Mouse (Mus musculus): Measurements from ENCODE around the gene Mup4.
"Not testable (repeated sequence)": the region's sequence is repeated elsewhere in the genome, so short reads cannot be mapped to it uniquely, and the experiment has no call there.

Mup4 gene

DNA sequence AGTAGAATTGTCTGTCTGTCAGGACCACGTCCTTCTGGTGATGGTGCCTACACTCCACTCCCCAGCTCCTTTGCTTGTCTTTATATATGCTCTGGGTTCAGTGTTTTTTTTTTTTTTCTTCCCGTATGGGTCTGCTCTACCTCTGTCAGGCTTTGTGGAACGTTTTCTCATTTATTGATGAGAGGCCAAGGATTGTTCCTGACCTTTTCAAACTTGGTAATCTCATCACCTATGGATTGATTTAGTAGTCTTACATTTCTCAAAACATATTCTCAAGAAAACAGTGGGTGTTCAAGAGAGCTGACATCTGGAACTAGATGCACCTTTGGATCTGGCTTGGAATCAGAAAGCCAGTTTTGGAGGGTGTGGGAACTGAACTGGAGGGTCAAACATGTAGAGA, at the start of gene Mup4:
TSS of gene Mup4 (minus strand) at position 101 of the 400 bp plus-strand sequence.
- no peak for DNase-seq (ENCODE audit: low read depth)

DNA sequence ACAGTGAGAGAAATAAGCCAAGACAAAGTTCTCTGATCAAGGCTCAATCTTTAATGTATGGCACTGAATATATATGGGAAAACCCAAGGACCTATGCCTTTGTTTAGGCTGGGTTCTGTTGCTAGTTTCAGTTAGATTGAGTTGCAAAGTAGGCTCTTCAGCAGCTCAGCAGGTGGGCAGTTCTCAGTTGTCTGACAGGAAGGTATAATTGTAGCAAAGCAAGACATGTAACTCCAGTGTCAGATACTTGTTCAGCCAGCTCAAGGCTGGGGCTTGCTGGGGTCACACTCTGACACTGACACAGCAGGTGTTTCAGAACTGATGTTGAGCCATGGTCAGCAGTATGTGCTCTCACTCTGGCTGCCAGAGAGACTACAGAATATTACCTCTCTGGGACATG, 37.4 kb upstream of the Mup4 start:
- not testable (repeated sequence) for DNase-seq (ENCODE audit: low read depth)

DNA sequence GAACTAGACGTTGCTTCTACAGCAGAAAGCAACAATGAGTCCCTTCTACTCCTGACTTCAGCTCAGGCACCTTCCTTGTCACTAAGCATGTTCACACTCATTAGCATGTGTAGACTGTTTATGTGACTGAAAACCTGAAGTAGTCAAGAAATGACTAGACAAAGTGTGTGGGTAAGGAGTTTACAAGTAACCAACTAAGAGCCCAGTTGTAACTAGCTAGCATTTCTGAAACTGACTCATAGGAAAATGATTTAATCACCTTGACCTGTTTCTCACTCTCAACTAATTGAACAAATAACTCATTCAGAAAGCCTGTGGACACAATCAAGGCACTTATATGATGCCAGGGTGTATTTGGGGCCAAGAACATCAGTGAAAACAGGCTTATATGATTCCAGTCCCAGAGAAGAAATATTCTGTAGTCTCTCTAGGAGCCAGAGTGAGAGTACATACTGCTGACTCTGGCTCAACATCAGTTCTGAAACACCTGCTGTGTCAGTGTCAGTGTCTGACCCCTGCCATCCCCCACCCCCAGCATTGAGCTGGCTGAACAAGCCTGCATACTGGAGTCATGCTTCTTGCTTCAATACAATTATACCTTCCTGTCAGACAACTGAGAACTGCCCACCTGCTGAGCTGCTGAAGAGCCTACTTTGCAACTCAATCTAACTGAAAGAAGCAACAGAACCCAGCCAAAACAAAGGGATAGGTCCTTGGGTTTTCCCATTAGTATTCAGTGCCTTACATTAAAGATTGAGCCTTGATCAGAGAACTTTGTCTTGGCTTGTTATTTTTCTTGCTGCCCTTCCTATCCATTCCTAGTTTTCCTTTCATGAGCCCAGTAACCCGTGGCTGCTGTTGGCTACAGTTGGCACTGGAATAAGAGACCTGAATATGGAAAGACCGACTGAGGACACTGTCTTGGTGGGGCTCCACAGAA, 3.2 kb upstream of the Mup4 start, which contains the start of gene Mup6:
TSS of gene Mup6 (plus strand) at position 890 of the 940 bp plus-strand sequence.
- peak; percentile 3 for DNase-seq (ENCODE audit: low read depth)

DNA sequence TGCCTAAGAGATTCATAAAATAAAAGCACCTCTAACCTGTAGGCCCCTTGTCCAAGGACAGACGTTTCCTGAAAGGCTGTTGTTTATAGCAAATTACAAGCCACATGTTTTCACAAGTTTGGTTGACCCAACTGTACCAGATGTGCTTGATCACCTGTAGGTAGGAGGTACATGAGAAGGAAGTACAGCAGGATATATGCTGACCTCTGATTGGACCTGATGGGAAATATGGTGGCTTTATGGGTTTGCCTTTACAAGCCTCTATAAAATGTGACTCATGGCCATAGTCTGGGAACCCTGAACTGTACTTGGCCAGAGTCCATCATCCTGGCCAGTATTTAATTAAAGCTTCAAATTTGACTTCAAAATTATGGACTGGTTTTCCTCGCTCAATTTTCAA, 23.0 kb downstream of the Mup4 start:
- DNase-seq (ENCODE audit: low read depth), result no peak

DNA sequence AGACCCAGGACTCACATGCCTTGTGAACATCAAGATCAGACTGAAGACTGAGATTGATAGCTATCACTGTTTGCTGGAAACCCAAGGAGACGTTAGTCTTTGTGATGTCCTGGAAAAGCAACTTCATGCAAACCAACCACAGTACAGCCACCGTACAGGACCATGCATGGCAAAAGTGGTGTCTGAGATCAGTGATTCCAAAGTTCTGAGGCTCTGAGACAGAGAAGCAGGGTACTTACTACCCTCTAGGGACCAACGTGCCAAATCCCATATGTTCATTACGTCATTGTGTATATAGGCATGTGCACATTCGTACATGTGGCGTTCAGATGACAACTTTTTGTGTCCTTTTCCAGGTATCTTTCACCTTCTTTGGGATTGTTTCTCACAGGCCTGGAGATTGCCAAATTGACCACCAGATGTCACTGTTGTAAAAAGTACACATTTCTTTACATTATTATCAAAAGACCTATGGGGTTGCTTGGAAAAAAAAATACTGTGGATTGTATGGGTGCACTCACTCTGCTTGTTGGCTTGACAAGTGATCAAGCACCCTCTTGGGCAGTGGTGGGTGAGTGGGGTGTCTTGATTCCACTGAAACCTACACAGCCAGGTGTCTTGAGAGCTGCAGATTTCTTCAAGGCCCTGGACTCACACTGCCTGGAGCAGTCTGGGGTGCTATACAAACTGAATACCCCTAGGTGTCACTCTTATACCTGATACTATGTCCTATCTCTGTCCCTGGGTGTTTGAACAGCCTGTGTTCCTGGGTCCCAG, 27.8 kb downstream of the Mup4 start:
- peak; percentile 46 for DNase-seq (ENCODE audit: low read depth)

DNA sequence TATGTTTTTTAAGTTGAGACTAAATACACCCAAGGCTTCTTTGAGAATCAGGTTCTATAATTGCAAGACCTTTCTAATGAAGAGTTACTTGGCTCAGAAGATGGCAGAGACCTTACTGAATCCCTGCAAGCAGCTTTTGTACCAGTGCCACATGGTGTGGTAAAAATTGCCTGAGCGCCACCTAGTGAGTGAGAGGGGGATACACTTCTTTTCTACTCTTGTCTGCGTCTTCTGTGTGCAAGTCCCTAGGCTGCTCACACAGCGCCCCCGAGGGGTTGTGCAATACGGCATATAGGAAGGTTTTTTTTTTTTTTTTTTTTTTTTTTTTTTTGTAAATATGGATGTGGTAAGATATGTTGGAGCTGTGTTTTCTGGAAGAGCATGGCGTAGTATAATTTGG, 32.2 kb downstream of the Mup4 start:
- peak; percentile 71 for DNase-seq (ENCODE audit: low read depth)

DNA sequence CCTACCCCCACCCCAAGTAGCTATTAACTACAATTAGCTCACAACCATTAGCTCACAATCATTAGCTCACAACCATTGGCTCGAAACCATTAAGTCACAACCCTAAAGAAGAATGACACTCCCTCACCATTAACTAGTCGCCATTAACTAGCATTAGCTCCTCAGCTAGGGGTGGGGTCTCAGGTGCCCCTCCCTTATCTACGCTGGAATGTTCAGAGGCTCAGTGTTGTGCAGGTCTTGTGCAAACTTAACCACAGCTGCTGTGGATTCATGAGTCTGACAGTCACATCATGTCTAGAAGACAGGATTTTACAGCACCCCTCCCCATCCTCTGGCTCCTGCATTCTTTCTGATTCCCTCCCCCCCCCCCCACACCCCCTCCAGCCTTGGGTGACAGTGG, 32.8 kb downstream of the Mup4 start:
- DNase-seq (ENCODE audit: low read depth), result no peak

DNA sequence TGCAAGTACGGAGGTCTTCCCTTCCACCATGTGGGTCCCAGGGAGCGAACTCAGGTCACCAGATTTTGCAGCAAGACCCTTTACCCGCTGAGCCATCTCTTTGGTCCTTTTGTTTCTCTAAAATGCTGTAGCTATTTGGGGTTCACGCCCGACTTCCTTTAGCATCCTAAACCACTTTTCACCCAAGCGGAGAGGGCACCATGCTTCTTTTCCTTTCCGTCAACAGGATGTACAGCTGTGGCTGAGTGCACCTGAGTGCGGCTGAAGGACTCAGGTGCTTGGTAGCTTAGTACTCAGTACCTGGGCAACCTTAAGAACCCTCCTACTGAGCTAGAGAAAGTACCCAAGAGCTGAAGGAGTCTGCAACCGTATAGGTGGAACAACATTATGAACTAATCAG, 35.4 kb downstream of the Mup4 start:
- no peak for DNase-seq (ENCODE audit: low read depth)

DNA sequence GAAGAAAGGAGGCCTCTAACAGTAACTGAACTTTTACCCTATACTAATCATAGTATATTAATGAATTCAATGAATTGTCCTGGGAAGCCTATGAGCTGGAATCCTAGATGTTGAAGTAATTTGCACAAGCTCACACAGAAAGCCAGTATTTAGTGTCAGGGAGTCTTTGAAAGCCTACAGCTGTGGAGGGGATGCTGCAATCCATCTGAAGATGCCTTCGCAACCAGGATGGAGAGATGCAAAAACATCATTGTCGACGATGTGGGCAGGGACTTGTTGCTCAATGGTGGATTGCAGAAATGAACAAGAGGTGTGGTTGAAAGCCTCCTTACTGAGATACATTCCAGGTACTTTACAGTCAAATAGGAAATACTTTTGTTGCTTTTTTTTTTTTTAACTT, 42.5 kb downstream of the Mup4 start:
- no peak for DNase-seq (ENCODE audit: low read depth)

DNA sequence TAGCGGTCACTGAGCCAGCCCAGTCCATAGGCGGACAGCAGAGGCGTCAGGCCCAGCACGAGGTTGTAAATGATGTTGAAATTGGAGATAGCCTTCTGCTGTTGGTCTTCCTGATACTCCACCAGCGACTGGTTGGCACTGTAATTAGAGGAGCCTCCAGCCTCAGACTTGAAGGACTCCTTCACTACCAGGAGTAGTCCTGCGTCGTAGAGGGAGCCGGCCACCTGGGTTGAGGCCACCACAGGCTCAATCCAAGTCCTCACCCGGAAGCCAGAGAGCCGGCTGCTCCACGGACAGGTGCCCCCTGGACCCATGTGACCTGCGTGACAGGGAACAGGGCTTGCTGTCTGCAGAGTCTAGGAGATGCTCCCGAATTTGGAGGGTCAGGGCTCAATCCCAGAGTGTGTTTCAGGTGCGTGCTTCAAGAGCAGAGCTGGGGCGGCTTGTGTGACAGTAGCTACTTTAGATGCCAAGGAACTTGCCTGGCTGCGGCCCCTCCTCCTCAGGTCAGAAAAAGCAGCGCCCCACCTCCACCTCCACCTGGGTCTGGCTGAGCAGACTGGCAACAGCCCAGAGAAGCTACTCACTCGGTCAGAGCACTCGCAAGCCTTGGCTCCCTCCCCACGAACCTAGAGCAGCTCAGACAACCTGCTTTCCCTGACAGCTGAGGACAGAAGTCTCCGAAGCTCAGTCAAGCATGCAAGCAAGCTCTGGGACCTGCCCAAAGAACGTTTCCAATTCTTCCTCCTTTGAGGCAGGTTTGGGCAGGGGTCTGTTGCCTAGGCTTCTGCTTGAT, 45.7 kb downstream of the Mup4 start, which contains the start of gene Slc46a2:
TSS of gene Slc46a2 (minus strand) at position 449 of the 796 bp plus-strand sequence.
- no peak for DNase-seq (ENCODE audit: low read depth)

DNA sequence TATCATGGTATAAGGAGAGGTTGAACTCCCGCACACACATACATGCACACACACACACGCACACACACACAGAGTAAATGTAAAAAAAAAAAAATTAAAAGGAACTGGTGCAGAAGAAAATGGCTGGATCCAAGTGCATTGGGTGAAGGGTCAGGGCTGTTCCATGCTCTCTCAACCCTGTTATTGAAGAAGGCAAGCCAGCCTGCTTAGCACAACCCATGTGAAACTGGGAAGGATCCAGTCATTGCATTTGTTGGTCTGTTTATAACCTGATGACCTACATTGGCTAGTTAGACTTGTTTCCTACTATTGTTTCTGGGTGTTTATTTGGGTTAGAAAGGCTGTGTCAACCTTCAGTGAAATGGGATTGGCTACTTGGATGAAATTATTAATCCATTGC, 51.7 kb downstream of the Mup4 start:
- no peak for DNase-seq (ENCODE audit: low read depth)

DNA sequence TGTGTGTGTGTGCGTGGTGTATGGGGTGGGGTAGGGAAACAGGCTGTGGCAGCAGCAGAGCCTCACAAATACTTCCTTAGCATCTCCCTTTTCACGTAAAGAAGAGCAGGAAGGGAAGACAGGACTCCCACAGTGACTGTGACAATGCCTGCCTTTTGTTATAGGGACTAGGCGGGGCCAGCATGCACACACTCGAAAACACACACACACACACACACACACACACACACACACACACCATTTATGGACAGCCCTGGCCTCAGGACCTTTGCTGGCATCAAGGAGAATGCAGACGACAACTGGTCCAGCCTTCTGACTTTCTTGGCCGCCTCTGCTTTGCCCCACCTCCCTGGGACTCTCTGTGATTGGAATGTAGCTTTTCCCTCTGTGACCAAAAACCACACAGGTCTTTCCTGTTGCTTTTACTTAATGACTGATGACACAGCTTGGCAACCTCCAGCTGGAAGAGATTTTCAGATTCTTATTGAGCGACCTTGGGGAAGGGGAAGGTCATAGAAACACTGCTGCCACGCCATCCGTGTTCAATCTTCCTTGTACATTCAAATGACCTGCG, 52.8 kb downstream of the Mup4 start:
- DNase-seq (ENCODE audit: low read depth), result no peak

DNA sequence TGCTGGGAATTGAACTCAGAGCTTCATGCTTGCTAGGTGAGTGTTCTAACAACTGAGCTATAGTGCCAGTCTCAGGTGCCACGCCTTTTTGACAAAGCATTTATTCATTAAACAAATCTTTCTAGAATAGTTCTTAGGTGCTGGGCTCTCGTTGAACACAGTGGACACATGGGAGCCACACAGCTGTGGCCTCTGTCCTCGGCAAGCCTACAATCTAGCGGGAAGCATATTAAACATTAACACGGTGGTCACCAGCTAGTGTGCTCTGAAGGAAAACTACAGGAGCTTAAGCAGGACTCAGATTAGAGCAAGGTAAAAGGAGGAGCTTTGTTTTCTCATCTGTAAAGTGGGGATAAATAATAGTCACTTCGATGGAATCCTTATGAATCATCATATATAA, 53.4 kb downstream of the Mup4 start:
- DNase-seq (ENCODE audit: low read depth), result no peak
